Mouse (Mus musculus) forebrain, embryonic 11.5 days (tissue): ENCODE measurements around the gene Acat2. TPM values are rescaled to one million over a fixed set of nuclear protein-coding genes. Genes with fewer than 3 reads are reported as not detected.
"Not testable (repeated sequence)": the region's sequence is repeated elsewhere in the genome, so short reads cannot be mapped to it uniquely, and the experiment has no call there.

Experiments
- ATAC-seq: fragments of 200-750 bp; cut with Nextera tagmentation; replicated peaks from 2 replicates; pipeline ENCODE4 v1.8.0; 2017; ENCODE audit warnings: moderate TSS enrichment; ENCODE audit not compliant: low FRiP score
- DNase-seq: peaks from one replicate; pipeline ENCODE4 v3.0.0-alpha.2; 2017; ENCODE audit warnings: low spot score
- H3K27ac ChIP-seq: fragments of 300-500 bp; sonication (generic); 2 replicates; pipeline ENCODE4 v1.5.1; 2014; ENCODE audit warnings: low read depth, low read length
- H3K27me3 ChIP-seq: fragments of 300-500 bp; sonication (generic); 2 replicates; pipeline ENCODE4 v1.6.1; 2014; ENCODE audit warnings: mild to moderate bottlenecking, low read length, mixed read lengths; ENCODE audit not compliant: control insufficient read depth, insufficient read depth
- H3K36me3 ChIP-seq: fragments of 300-500 bp; sonication (generic); 2 replicates; pipeline ENCODE4 v1.6.1; 2014; ENCODE audit warnings: mild to moderate bottlenecking, low read length, moderate library complexity, mixed read lengths; ENCODE audit not compliant: control insufficient read depth, insufficient read depth
- H3K4me1 ChIP-seq: fragments of 300-500 bp; sonication (generic); replicated peaks from 2 replicates; pipeline ENCODE4 v1.6.1; 2014; ENCODE audit warnings: low read length, mixed read lengths; ENCODE audit not compliant: control insufficient read depth, insufficient read depth
- H3K4me2 ChIP-seq: fragments of 300-500 bp; sonication (generic); 2 replicates; pipeline ENCODE4 v1.6.1; 2014; ENCODE audit warnings: low read depth, mild to moderate bottlenecking, low read length, moderate library complexity, mixed read lengths; ENCODE audit not compliant: severe bottlenecking
- H3K4me3 ChIP-seq: fragments of 300-500 bp; sonication (generic); 2 replicates; pipeline ENCODE4 v1.5.1; 2014; ENCODE audit warnings: low read depth, low read length
- H3K9ac ChIP-seq: fragments of 300-500 bp; sonication (generic); 2 replicates; pipeline ENCODE4 v1.6.1; 2014; ENCODE audit warnings: low read length
- H3K9me3 ChIP-seq: fragments of 300-500 bp; sonication (generic); 2 replicates; pipeline ENCODE4 v1.6.1; 2016; ENCODE audit warnings: low read length, mixed read lengths; ENCODE audit not compliant: control insufficient read depth
- WGBS: fragments of 180-500 bp; shearing (Covaris S2); extraction: QIAGEN DNeasy Blood & Tissue Kit; methylation state at CpG from one replicate; pipeline ENCODE4 v1.1.7; 2014; 5-methylcytosine and 5-hydroxymethylcytosine counted together
- polyA plus RNA-seq: library from polyadenylated mRNA; unstranded; fragments of >200 nt; fragmentation: Nextera tagmentation; extraction: Ambion mirVana; gene quantifications from 2 replicates; pipeline ENCODE4 v1.2.1, GENCODE M21; 2014

The Acat2 gene
- polyA plus RNA-seq, 1 experiment from 2014 or later, result 324 TPM

DNA sequence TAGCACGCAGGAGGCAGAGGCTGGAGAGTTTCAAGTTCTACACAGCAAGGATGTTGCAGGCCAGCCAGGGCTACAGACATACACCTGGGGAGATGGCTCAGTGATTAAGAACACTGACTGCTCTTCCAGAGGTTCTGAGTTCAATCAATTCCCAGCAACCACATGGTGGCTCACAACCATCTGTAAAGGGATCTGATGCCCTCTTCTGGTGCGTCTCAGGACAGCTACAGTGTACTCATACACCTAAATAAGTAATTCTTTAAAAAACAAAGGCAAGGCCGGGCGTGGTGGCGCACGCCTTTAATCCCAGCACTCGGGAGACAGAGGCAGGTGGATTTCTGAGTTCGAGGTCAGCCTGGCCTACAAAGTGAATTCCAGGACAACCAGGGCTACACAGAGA lies 27.5 kb upstream of the Acat2 start:
- not testable (repeated sequence) for H3K4me1 ChIP-seq, H3K4me2 ChIP-seq, H3K36me3 ChIP-seq, H3K27ac ChIP-seq, DNase-seq, H3K9me3 ChIP-seq, ATAC-seq, H3K9ac ChIP-seq, H3K27me3 ChIP-seq, H3K4me3 ChIP-seq
- WGBS, result 95% methylated on average over 8 of the region's 8 CpGs

GRCm38 (mm10) chr17:12983988-12984387 lies 23.4 kb upstream of the Acat2 start:
- no peak for ATAC-seq
- H3K4me1 ChIP-seq, result no peaks in the 10 kb centered on the region
- H3K9me3 ChIP-seq, result no peaks in the 10 kb centered on the region
- H3K36me3 ChIP-seq, result peaks cover 8% of the 10 kb centered on the region; the same call in 1 of the 2 replicates
- H3K9ac ChIP-seq, result no peak overlapping the region
- no peak overlapping the region for H3K4me2 ChIP-seq
- no peak overlapping the region for H3K4me3 ChIP-seq
- no peak for DNase-seq
- H3K27ac ChIP-seq, result no peak overlapping the region
- WGBS, result 82% methylated on average over 2 of the region's 2 CpGs
- no peaks in the 10 kb centered on the region for H3K27me3 ChIP-seq

- H3K9me3 ChIP-seq, result no peaks in the 10 kb centered on the region
- peaks cover 13% of the 10 kb centered on the region; the same call in 1 of the 2 replicates for H3K36me3 ChIP-seq
- H3K4me2 ChIP-seq, result no peak overlapping the region
- no peaks in the 10 kb centered on the region for H3K4me1 ChIP-seq
- H3K9ac ChIP-seq, result no peak overlapping the region
- WGBS, result 100% methylated on average over 1 of the region's 1 CpGs
- no peak for DNase-seq
- H3K4me3 ChIP-seq, result no peak overlapping the region
- no peak overlapping the region for H3K27ac ChIP-seq
- no peak for ATAC-seq
- H3K27me3 ChIP-seq, result no peaks in the 10 kb centered on the region
Observed at GRCm38 (mm10) chr17:12978546-12978945, 18.0 kb upstream of the Acat2 start.

DNA sequence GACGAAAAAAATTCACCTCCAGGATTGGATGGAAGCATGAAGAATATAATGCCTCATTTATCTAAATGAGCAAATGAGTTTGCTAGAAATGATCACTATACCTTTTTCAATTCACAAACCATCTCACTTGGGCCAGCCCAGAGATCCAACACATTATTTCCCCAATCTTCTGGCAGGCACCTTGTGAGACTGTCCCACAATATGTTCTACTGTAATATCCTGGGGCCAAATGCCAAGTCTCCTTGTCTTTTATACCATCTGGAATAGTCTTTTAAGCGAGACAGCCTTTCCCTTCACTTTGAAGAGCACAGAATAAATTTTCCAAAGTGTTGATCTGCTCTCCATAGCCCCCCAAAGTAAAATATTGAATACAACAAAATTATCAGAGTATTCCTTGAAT lies 13.3 kb upstream of the Acat2 start:
- WGBS, result 89% methylated on average over 2 of the region's 2 CpGs
- H3K9ac ChIP-seq, result no peak overlapping the region
- H3K27me3 ChIP-seq, result no peaks in the 10 kb centered on the region
- no peaks in the 10 kb centered on the region for H3K9me3 ChIP-seq
- DNase-seq (no peak), ATAC-seq (no peak)
- H3K27ac ChIP-seq, result no peak overlapping the region
- no peak overlapping the region for H3K4me3 ChIP-seq
- peaks cover 4% of the 10 kb centered on the region; the same call in 1 of the 2 replicates for H3K36me3 ChIP-seq
- H3K4me1 ChIP-seq, result no peaks in the 10 kb centered on the region
- H3K4me2 ChIP-seq, result no peak overlapping the region

DNA sequence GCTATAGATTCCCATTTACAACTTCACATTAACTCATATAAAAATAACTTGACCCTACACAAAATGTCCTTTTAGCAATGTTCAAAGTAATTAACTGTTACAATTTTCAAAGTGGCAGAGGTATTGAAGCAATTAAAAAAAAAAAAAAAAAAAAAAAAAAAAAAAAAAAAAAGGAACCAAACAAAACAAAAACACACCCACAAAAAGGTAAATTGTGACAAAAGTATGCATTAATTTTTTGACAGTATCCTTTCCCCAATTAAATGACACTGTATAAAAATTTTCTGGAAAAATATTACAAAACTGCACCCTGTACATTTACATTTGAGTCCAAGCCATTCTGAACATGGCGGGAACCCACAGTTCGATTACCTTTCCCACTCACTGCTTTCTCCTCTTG lies 6.6 kb upstream of the Acat2 start:
- Histone ChIP-seq H3K4me2 (no peak overlapping the region), H3K4me3 (no peak overlapping the region), H3K36me3 (no peaks in the 10 kb centered on the region; the same call in 1 of the 2 replicates), H3K27ac (no peak overlapping the region), H3K9ac (no peak overlapping the region), H3K9me3 (no peaks in the 10 kb centered on the region), H3K27me3 (no peaks in the 10 kb centered on the region), H3K4me1 (no peaks in the 10 kb centered on the region)
- no peak for DNase-seq
- WGBS, result 95% methylated on average over 2 of the region's 2 CpGs
- no peak for ATAC-seq

DNA sequence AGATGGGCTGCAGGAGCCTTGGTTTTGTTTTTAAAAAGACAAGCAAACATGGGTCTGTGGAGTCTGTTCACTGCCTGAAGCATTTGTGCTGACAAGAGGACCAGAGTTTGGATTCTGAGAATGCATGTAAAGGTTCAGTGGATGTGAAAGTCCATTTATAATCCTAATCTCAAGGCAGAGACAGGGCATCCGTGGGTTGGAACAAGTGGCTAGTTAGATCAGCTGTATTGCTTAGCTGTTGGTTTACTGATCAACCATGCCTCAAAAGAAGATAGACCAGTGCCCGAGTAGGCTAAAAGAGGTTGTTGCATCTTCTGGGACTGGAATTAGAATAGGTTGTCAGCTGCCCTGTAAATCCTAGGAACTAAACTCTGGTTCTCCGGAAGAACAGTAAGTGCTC lies 2.9 kb upstream of the Acat2 start:
- peaks cover 5% of the 10 kb centered on the region; the same call in 1 of the 2 replicates for H3K4me1 ChIP-seq
- H3K27ac ChIP-seq, result no peak overlapping the region
- no peaks in the 10 kb centered on the region for H3K9me3 ChIP-seq
- H3K27me3 ChIP-seq, result no peaks in the 10 kb centered on the region
- WGBS, result 85% methylated on average over 3 of the region's 3 CpGs
- no peaks in the 10 kb centered on the region; the same call in 1 of the 2 replicates for H3K36me3 ChIP-seq
- no peak overlapping the region for H3K4me2 ChIP-seq
- H3K9ac ChIP-seq, result no peak overlapping the region
- DNase-seq, result no peak
- no peak overlapping the region for H3K4me3 ChIP-seq
- ATAC-seq, result no peak

DNA sequence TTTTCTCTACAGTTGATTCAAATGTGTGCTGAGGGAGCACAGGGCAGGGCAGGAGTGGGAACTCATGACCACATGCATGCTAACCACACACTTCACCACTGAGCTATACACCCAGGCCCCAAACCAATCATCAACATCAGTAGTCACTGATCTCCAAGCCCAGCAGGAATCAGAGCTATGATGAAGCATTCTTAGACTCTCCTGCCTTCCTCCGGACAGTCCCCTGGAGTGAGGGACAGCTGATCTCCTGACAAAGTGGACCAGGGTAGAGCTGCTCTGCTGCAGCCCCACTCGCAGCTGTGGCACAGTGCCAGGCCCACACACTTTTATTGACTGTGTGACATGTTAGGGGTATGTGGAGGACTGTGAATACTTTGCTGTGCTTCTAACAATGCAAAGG lies 1.2 kb downstream of the Acat2 start:
- DNase-seq, H3K27me3 ChIP-seq, H3K4me1 ChIP-seq, H3K27ac ChIP-seq, H3K9me3 ChIP-seq, H3K9ac ChIP-seq, H3K36me3 ChIP-seq, ATAC-seq: not testable (repeated sequence)
- 50% methylated on average over 1 of the region's 2 CpGs for WGBS
- Histone ChIP-seq H3K4me2 (peak overlapping the region; percentile 38; the same call in 1 of the 2 replicates), H3K4me3 (0 out of 2 replicates have a peak overlapping the region, but pooled peaks have one; percentile 15)

DNA sequence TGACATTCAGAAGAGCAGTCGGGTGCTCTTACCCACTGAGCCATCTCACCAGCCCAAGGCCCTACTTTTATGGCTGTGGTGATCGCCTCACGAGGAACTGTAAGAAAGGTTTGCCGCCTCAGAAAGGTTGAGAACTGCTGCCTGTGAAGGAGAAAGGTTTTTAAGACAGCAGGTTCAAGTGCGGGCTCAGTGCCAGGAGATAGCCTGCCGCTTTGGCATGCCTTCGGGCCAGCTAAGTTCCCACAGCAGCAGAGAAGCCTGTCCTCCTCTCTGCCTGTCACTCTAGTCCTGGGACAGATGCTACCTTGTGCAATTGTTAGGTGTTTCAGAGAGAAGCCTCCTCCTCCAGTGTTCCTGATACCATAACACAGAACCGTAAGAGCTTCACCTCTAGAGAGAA lies 3.9 kb downstream of the Acat2 start:
- Histone ChIP-seq H3K36me3 (peaks cover 7% of the 10 kb centered on the region; the same call in 1 of the 2 replicates), H3K4me3 (no peak overlapping the region), H3K9ac (no peak overlapping the region), H3K4me2 (no peak overlapping the region), H3K4me1 (peaks cover 5% of the 10 kb centered on the region; the same call in 1 of the 2 replicates), H3K9me3 (no peaks in the 10 kb centered on the region), H3K27ac (no peak overlapping the region), H3K27me3 (no peaks in the 10 kb centered on the region)
- DNase-seq (no peak), ATAC-seq (no peak)
- 96% methylated on average over 8 of the region's 8 CpGs for WGBS

DNA sequence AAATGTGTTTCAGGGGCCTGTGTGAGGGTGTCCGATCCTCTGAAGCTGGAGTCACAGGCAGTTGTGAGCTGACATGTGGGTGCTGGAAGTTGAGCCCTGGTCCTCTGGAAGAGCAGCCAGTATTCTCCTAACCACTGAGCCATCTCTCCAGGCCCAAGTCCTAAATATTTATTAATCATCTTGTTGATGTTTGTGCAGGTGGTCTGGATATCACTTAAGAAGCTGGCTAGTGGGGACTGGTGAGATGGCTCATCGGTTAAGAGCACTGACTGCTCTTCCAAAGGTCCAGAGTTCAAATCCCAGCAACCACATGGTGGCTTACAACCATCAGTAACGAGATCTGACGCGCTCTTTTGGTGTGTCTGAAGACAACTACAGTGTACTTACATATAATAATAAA lies 10.9 kb downstream of the Acat2 start:
- no peak overlapping the region for H3K9ac ChIP-seq
- no peaks in the 10 kb centered on the region for H3K4me1 ChIP-seq
- no peak overlapping the region for H3K4me2 ChIP-seq
- no peaks in the 10 kb centered on the region for H3K27me3 ChIP-seq
- no peak overlapping the region for H3K27ac ChIP-seq
- DNase-seq (no peak), ATAC-seq (no peak)
- peaks cover 12% of the 10 kb centered on the region; the same call in 1 of the 2 replicates for H3K36me3 ChIP-seq
- 91% methylated on average over 5 of the region's 5 CpGs for WGBS
- H3K9me3 ChIP-seq, result no peaks in the 10 kb centered on the region
- no peak overlapping the region for H3K4me3 ChIP-seq
